Mouse (Mus musculus) lung, postnatal 0 days (tissue): ENCODE data around the gene Abtb1. TPM values are rescaled to one million over a fixed set of nuclear protein-coding genes. Genes with fewer than 3 reads are reported as not detected.

Source experiments
- ATAC-seq: fragments of 200-750 bp; cut with Nextera tagmentation; 2 replicates; pipeline ENCODE4 v1.8.0; 2017; ENCODE audit warnings: moderate library complexity
- DNase-seq: peaks from one replicate; pipeline ENCODE4 v3.0.0-alpha.2; 2016; ENCODE audit warnings: low spot score
- H3K27ac ChIP-seq: fragments of 300-500 bp; sonication (generic); 2 replicates; pipeline ENCODE4 v1.5.1; 2014; ENCODE audit warnings: antibody characterized with exemption, mild to moderate bottlenecking, low read length, mixed read lengths
- H3K27me3 ChIP-seq: fragments of 300-500 bp; sonication (generic); replicated peaks from 2 replicates; pipeline ENCODE4 v1.6.1; 2014; ENCODE audit warnings: low read length, mixed read lengths; ENCODE audit not compliant: insufficient read depth
- H3K36me3 ChIP-seq: fragments of 300-500 bp; sonication (generic); 2 replicates; pipeline ENCODE4 v1.6.1; 2014; ENCODE audit warnings: low read length, mixed read lengths; ENCODE audit not compliant: insufficient read depth
- H3K4me1 ChIP-seq: fragments of 300-500 bp; sonication (generic); 2 replicates; pipeline ENCODE4 v1.6.1; 2014; ENCODE audit warnings: antibody characterized with exemption, low read depth, low read length, mixed read lengths; ENCODE audit not compliant: insufficient read depth
- H3K4me2 ChIP-seq: fragments of 300-500 bp; sonication (generic); replicated peaks from 2 replicates; pipeline ENCODE4 v1.6.1; 2014; ENCODE audit warnings: low read depth, mild to moderate bottlenecking, low read length, moderate library complexity, mixed read lengths
- H3K4me3 ChIP-seq: fragments of 300-500 bp; sonication (generic); 2 replicates; pipeline ENCODE4 v1.5.1; 2014; ENCODE audit warnings: low read depth, low read length
- H3K9ac ChIP-seq: fragments of 300-500 bp; sonication (generic); replicated peaks from 2 replicates; pipeline ENCODE4 v1.6.1; 2014; ENCODE audit warnings: low read depth, mild to moderate bottlenecking
- H3K9me3 ChIP-seq: fragments of 300-500 bp; sonication (generic); 2 replicates; pipeline ENCODE4 v1.6.1; 2016; ENCODE audit warnings: low read length, mixed read lengths
- CTCF ChIP-seq: IDR thresholded peaks from 2 replicates; pipeline ENCODE4 v1.5.1; 2016; ENCODE audit warnings: antibody characterized with exemption, mild to moderate bottlenecking
- EP300 ChIP-seq: IDR thresholded peaks from 2 replicates; pipeline ENCODE4 v1.6.1; 2016; ENCODE audit warnings: antibody characterized with exemption, mild to moderate bottlenecking, control low read depth
- WGBS: fragments of 180-500 bp; shearing (Covaris S2); extraction: QIAGEN DNeasy Blood & Tissue Kit; methylation state at CpG from one replicate; pipeline ENCODE4 v1.1.7; 2014; 5-methylcytosine and 5-hydroxymethylcytosine counted together
- polyA plus RNA-seq: library from polyadenylated mRNA; unstranded; fragments of >200 nt; fragmentation: Nextera tagmentation; extraction: Ambion mirVana; gene quantifications from 2 replicates; pipeline ENCODE4 v1.2.1, GENCODE M21; 2015

The Abtb1 gene
- polyA plus RNA-seq, 1 experiment from 2014 or later = 70.3 TPM

DNA sequence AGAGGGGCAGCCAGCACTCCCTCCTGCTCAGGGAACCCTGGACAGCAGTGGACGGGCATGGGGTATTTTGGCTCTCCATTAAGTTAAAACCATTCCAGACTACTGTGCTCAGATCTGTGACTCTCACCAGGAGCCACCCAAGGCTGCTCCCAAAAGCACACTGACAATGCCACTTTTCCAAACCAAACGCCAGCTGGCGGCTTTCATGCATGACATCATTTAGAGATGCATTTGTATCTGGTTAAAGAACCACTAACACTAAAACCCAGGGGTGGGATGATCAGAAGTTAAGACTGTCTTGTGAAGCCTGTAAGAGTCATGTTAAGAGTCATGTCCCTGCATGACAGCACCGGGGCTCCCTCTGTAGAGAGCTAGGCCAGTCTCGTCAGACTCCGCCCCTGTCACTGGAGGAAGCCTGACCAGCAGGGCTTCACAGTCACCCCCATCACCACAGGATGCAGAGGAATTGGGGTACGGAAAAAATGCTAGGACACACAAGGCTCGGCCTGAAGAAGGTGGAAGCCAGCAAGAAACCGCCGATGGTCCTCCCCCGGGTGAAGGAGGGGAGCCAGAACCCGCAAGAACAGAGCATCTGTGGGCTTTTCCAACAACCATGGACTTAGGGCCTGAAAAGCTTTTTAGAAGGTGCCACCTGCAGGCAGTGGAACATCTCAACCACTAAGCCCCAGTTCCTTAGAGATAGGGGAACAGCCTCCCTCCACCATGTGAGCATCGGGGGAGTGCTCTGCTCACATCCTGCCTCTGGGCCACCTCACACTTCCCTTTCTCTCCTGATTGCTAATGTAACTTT, 14.2 kb downstream of the Abtb1 start:
- DNase-seq (peak; percentile 33), ATAC-seq (peak; percentile 7; the same call in 1 of the 2 replicates)
- H3K27me3 ChIP-seq = no peaks in the 10 kb centered on the region
- 65% methylated on average over 13 of the region's 13 CpGs for WGBS
- no peak overlapping the region for H3K9ac ChIP-seq
- H3K4me1 ChIP-seq = no peaks in the 10 kb centered on the region
- H3K4me2 ChIP-seq = no peak overlapping the region
- no peaks in the 10 kb centered on the region for H3K9me3 ChIP-seq
- no peak overlapping the region for H3K27ac ChIP-seq
- H3K4me3 ChIP-seq = no peak overlapping the region
- no peaks in the 10 kb centered on the region for H3K36me3 ChIP-seq
- no peak for TF ChIP-seq EP300
- TF ChIP-seq CTCF = no peak

DNA sequence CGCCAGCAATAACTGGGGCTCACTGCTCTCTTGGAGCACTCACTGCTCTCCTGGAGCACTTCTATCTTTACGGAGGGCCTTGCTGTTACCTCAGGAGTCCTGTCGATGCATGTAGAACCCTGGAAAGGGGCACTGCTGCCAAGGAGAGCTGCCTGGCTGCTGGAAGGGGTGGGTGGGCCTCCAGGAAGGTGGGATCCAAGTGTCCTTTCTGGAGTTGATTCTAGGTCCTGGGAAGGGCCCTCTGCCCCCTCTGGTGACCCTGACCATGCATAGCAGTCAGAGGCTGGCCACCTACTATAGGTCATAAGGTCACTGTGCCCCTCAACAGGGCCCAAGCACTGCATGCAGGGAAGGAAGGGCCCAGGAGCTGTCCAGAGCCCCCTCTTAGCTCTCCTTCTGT, 14.8 kb downstream of the Abtb1 start:
- Histone ChIP-seq H3K9ac (no peak overlapping the region), H3K4me3 (no peak overlapping the region), H3K27me3 (no peaks in the 10 kb centered on the region), H3K27ac (no peak overlapping the region), H3K36me3 (no peaks in the 10 kb centered on the region), H3K9me3 (no peaks in the 10 kb centered on the region), H3K4me1 (no peaks in the 10 kb centered on the region), H3K4me2 (no peak overlapping the region)
- no peak for DNase-seq
- 62% methylated on average over 3 of the region's 3 CpGs for WGBS
- TF ChIP-seq EP300 = no peak
- no peak for TF ChIP-seq CTCF
- no peak for ATAC-seq

DNA sequence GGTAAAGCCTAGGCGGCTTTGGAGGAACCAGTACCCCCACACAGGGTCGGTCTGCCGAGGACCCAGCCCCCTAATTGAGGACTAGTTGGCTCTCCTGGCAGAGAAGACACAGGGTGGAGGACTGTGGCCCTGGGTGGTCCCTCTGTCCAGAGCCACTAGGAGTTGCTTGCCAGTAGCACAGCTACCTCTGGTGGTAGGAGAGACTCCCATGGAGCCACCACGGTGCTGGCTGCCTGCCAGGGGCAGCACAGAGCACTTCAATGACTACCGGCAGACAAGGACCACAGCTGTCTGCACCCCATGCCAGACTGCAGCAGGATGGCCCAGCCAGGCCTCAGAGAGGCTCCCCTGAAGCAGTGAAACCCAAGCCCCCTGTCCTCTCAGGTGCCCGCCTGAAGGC, 15.2 kb downstream of the Abtb1 start:
- Histone ChIP-seq H3K9me3 (no peaks in the 10 kb centered on the region), H3K4me1 (peaks cover 2% of the 10 kb centered on the region; the same call in 1 of the 2 replicates), H3K27ac (no peak overlapping the region), H3K27me3 (no peaks in the 10 kb centered on the region), H3K9ac (no peak overlapping the region), H3K36me3 (no peaks in the 10 kb centered on the region), H3K4me3 (no peak overlapping the region), H3K4me2 (no peak overlapping the region)
- DNase-seq (peak; percentile 76), ATAC-seq (peak; percentile 53)
- TF ChIP-seq EP300 = no peak
- TF ChIP-seq CTCF = peak; percentile 79
- WGBS = 26% methylated on average over 6 of the region's 6 CpGs

DNA sequence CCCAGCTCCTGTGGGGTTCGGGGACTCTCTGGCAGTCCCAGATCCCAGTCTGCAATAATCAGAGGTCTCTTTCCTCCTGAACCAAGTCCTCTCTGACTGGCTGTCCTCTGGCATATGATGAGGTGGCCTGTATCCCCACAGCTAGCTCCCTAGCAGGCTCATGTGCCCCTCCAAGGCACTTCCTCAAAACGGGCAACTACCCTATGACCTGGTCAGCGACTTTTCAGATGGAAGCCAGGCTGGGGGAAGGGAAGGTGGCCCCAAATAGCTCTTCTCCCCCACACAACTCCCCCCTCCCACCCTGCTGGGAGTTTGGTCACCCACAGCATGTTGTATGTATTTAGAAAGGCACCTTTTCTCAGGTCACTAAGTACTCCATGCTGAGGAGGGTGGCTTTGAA, 15.7 kb downstream of the Abtb1 start:
- TF ChIP-seq EP300 (no peak), CTCF (no peak)

DNA sequence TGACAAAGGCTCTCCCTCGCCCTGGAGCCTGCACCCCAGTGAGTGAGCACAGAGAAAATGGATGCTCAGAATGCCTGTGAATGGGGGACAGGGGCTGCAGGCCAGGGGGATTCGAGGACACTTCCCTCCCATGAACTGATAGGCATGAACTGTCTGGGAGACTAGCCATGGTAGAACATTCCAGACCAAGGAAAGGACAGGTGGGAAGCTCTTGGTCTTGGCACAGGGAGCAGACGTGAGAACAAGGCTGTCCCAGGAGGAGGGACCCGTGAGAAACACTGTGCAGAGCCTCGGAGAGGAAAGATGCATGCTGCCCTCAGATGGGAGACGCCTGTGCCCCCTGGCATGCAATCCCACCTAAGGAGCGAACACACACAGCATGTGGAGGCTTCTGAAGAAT, 17.6 kb downstream of the Abtb1 start:
- TF ChIP-seq EP300 = no peak
- TF ChIP-seq CTCF = no peak

More for the DNA sequence above, 15.7 kb downstream of the Abtb1 start:
- Histone ChIP-seq H3K4me3 (no peak overlapping the region), H3K36me3 (no peaks in the 10 kb centered on the region), H3K4me1 (peaks cover 6% of the 10 kb centered on the region; the same call in 1 of the 2 replicates), H3K27ac (no peak overlapping the region), H3K4me2 (no peak overlapping the region), H3K9ac (no peak overlapping the region), H3K27me3 (no peaks in the 10 kb centered on the region), H3K9me3 (no peaks in the 10 kb centered on the region)
- DNase-seq (no peak), ATAC-seq (no peak)
- 63% methylated on average over 3 of the region's 3 CpGs for WGBS

DNA sequence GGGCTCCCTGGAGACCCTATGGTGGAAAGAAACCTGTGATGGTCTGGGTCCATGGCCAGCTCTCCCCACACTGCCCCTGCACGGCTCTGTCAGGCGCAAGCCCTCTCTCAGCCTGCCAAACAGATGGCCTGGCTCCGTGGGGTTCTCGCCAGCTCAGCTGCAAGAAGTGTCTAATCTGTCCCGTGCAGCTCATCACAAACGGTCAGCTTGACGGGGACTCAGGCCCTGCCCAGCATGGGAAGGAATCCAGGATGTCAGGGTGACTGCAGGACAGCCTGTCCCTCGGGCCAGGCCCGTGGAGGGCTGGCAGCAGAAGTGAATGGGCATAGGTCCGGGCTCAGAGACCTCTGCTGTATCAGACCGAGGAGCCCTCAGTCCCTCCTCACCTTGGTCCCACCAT, 19.9 kb downstream of the Abtb1 start:
- TF ChIP-seq CTCF = no peak
- 57% methylated on average over 11 of the region's 11 CpGs for WGBS
- ATAC-seq (peak; percentile 66), DNase-seq (peak; percentile 74)
- Histone ChIP-seq H3K4me3 (no peak overlapping the region), H3K9me3 (no peaks in the 10 kb centered on the region), H3K27ac (no peak overlapping the region), H3K9ac (no peak overlapping the region), H3K27me3 (no peaks in the 10 kb centered on the region), H3K4me1 (peaks cover 10% of the 10 kb centered on the region; the same call in 1 of the 2 replicates), H3K4me2 (no peak overlapping the region), H3K36me3 (no peaks in the 10 kb centered on the region)

More for the DNA sequence above, 17.6 kb downstream of the Abtb1 start:
- no peak overlapping the region for H3K4me2 ChIP-seq
- no peak overlapping the region for H3K9ac ChIP-seq
- no peak overlapping the region for H3K4me3 ChIP-seq
- H3K27me3 ChIP-seq = no peaks in the 10 kb centered on the region
- H3K36me3 ChIP-seq = no peaks in the 10 kb centered on the region
- peaks cover 10% of the 10 kb centered on the region; the same call in 1 of the 2 replicates for H3K4me1 ChIP-seq
- H3K27ac ChIP-seq = no peak overlapping the region
- no peak for DNase-seq
- WGBS = 75% methylated on average over 7 of the region's 7 CpGs
- H3K9me3 ChIP-seq = no peaks in the 10 kb centered on the region
- no peak for ATAC-seq
